Mouse (Mus musculus) monocyte, adult 2 months (primary cell): Measurements from ENCODE around the gene Rptor.

Source experiments
- DNase-seq, 2 experiments: peaks; one replicate each; pipeline ENCODE4 v3.0.0; 2022; ENCODE audit warnings: low spot score in 2 of 2, low read depth in 1 of 2

Rptor gene

DNA sequence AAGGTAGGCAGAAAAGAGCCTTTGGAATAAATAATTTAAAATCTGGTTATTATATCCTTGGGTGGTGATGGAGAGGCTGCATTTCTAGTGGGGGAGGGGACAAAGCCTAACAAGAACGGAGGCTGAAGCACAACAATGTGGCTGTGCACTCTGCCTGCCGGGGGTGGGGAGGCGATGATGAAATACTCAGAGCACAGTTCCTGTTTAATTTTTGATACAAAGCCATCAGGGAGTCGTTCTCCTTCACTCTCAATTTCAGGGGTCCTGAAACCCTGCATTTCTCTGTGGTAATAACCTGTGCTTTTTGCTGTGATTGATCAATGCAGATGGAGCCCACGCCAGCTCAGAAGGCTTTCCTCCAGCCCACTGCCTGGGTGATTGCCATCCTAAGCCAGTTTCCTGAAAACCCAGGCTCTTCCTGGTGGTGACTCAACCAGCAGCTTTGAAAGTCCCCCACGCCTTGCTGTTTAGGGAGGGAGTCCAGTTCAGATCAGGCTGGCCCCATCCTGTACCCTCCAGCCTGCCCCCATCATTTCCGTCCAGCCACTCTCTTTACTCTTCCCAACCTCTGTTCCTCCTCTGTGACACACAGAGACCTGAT is 204.8 kb downstream of the Rptor start:
- DNase-seq = peak; percentile 34 to 55

DNA sequence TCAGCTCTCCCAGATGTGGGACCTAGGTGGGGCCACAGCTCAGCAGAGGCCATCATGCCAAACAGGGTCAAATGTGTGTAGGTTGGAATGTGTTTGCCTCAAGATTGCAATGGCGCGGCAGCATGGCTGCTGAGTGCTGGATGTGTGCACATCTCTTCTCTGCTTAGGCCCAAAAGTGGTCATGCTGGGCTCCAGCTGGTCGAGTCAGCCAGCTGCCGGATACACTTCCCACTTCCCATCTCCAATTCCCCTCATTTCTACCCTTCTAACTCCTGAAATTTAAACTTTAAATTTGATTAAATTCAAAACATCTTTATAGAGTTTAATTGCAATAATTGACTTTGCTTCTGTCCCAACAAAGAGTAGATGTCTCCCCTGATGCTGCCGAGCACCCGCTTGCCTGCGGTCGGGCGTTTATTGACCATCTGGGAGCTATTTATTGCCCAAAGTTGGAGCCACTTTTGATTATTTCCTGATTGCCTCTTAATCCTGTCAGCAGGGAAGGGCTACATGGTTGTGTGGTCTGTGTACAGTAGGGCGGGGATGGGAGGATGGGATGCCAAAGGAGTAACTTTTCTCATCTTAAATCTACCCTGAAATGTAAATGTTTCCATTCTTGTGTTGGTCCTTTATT is 206.1 kb downstream of the Rptor start:
- no peak for DNase-seq

DNA sequence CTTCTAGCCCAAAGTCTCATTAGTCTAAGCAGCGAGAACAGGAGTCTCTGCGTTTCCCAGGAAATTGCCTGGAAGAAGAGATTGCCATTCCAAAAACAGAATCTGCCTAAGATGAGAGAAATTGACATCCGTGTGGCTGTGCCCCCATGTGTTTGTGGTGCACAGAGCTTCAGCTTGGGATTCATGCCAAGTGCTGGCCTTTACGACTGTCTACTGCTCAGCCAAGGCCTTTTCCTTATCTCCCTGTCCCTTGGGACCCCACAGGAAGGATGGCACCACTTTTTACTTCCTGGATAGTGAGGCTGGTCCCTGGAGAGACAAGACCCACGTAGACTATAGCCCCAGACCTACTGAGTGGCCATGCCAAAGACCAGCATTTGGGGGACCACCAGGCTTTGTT is 206.6 kb downstream of the Rptor start:
- DNase-seq = no peak

DNA sequence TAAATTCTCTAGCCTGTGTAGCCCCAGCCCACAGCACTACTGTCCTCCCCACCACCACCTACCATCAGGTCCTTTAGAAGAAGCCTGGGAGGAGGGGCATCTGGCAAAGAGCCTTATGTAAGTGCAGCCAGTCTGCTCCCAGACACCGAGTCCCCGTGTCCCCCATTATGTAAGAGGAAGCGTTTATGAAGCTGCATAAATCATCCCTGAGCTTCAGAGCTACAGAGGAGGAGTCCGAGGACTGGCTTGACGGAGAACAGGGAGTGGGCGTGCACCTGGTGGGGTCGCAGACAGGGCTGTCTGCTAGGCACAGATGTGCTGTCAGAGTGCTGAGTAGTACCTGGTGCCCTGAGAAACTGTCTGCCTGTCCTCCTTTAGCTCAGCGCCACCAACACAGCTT is 208.3 kb downstream of the Rptor start:
- no peak for DNase-seq

DNA sequence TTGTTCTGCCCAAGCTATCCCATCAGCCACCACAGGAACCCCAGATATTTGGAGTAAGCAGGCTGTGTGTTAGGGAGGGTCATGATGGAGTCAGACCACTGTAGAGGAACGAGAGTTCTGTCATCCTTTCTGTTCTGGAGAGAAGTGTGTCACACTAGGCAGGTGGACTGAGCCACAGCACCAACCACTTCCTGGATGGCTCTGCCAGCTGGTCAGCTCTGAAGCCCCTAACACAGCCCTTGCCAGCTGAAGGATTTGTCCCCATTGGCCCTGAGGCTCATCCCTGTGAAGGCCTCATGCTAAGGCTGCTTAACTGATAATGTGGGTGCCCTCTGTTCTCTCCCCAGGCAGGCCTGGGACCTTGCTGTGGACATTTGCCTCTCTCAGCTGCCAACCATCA is 208.9 kb downstream of the Rptor start:
- DNase-seq = no peak

DNA sequence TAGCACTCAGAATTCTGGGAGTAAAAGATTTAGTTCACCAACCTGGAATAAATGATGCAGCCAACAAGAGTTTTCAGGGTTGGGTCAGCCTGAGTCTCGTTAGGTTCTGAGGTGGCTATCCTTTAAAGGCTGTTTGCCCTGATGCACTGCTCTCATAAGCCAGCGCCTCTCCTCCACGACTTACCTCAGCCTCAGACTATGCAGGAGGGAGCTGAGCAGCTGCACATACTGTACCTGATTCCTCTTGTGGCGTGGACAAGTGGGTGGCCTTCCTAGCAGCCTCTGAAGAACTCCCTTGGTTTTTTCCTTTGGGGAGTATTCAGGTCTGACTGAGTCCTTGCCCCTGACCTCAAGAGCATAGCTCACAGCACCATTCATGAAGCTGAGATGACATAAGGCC is 209.4 kb downstream of the Rptor start:
- no peak for DNase-seq

DNA sequence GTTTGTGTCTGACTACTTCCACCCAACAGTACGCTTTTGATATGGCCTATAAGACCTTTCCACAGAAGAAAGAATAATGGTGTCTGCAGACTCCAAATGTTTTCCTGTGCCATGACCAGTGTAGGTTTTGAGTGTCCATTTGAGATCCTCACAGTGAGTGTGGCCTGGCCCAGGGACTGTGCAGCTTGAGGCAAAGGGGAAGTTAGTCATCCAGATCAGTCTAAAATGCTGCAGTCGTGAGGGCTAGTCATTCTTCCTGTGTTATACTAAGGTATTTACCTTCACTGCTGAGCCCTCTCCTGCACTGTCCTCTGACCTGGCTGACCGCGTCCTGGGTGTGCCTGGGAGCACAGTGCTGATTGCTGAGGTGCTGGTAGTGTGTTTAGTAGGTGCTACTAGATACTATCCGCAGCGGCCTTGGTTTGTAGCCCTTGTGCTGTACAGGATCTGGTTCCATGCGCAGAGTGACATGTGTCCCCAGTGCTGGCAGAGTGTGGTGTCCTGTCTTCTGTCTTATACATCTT is 211.4 kb downstream of the Rptor start:
- no peak for DNase-seq

DNA sequence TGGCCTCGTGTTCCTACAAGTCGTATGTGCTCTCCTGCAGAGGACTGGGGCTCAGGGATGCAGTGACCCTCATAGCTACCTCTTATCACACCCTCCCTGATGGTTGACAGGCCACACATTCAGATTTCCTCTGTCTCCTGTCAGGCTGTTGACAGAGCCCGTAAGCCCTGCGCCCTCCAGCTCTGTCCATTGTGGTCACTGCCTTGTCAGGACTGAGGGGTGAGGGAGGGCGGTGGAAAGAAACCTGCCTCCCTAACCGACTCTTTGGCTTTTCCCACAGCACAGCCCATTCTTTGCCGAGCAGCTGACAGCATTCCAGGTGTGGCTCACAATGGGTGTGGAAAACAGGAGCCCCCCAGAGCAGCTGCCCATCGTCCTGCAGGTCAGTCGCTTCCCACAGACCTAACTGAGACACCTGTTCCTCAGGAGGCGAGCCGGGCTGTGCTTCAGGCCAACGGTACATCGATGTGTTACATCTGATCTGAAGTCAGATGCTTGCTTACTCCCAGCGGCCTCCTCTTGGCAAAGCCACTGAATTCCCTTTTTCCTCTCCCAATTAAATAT is 214.2 kb downstream of the Rptor start:
- DNase-seq = no peak

DNA sequence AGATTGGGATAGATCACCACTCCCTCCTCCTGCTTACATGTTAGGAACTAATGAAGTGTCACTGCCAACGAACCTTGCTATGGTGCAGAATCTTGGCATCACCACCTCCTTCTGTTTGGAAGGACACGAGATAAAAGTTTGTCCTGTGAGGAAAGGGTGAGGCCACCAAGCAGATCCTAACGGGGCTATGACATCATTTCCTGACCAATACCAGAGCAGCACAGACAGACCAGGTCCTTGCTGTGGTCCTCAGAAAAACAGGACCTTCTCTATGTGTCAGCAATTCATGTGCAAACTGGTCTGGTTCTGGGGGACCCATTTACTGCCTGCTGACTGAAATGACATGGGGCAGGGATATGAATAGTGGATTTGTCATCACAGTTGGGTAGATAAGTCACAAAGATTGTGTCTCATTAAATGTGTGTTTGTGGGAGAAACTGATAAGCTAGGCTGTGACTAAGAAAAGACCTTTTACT is 214.7 kb downstream of the Rptor start:
- no peak for DNase-seq

DNA sequence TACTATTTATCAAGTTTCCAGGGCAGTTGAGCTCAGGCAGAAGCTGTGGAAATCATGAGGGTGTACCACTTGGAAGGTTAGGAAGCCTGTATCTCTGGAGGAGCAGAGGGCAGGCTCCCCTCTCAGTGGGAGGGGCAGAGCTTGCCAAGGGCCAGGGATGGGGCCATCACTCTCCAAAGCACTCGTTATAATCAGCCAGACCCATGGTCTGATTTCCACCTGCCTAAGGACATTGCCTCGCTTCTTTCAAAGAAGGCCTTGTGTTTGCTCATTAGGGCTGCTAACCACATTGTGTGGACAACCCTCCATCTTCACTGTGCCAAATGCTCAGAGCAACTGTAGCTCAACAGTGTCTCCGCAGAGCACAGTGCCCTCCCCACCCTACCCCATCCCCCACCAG is 215.2 kb downstream of the Rptor start:
- DNase-seq = no peak

DNA sequence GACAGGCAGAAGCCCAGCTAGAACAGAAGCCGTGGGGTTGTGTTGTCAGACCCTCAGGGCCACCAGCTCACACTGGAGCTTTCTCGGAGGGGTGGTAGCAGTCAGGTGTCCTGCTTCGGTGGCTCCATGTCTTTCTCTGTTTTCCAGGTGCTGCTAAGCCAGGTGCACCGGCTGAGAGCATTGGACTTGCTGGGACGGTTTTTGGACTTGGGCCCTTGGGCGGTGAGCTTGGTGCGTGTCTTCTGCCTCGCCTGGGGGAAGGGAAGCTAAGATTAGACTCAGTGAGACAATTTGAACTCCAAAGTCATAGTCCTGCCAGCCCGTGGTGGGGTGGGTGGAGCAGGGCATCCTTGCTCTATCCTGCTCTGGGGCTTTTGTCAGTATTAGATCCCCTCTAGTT is 218.8 kb downstream of the Rptor start:
- no peak for DNase-seq

DNA sequence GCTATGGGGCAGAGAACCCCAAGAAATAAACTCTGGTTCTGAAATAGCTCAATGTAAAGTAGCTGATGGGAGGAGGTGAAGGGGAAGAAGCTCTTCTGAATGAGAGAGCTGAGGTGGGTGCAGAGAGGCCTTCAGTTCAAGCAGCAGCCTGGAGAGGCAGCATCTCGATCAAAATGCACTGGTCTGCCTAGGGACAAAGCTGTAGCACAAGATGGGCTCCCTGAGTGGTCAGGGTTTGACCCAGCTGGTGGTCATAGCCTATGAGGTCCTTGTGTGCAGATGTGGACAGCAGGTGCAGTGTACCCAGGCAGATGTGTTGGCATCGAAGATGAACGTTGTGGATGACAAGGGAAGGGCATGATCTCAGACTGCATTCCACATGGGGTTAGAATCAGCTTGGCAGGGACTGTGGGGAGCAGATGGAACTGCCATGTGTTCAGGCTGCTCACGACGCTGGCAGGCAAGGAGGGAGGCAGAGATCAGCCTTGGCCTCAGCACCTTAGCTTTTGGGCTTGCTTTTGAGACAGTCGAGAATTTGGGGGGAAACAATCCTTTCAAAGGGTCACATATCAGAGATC is 221.5 kb downstream of the Rptor start:
- no peak for DNase-seq

DNA sequence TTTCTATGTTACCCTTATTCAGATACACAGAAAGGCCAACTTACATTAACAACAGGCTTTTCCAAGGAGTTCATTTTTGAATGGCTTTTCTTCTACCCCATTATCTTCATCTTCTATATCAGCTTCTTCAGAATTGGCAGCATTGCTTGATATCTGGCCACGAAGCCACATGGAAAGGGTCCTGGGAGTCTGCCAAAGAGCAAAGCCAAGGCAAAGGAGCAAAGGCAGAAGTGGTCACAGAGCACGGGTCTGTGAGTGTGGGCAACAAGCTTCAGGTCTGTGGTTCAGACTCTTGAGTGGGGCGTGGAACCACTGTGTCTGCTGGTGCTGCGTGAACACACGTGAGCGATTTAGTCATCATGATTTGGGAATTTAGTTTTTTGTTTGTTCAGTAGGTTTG is 223.1 kb downstream of the Rptor start:
- no peak for DNase-seq

DNA sequence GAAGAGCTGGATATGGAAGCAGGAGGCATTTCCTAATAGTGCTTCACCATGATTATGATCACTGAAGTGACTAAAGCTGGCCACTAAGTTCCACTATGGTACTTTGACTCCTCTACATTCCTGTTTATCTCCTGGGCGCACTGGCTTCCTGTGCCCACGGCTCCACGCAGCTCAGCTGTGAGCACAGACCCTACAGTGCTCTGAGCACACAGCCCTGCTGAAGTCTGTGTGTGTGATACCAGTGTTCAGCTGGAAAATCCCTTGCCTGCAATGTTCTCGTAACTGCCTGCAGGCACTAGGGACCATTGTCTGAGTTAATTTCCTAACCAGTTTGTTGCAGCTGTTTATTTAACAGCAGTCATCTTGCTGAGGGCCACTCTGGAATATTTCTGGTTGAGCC is 223.5 kb downstream of the Rptor start:
- DNase-seq = no peak

DNA sequence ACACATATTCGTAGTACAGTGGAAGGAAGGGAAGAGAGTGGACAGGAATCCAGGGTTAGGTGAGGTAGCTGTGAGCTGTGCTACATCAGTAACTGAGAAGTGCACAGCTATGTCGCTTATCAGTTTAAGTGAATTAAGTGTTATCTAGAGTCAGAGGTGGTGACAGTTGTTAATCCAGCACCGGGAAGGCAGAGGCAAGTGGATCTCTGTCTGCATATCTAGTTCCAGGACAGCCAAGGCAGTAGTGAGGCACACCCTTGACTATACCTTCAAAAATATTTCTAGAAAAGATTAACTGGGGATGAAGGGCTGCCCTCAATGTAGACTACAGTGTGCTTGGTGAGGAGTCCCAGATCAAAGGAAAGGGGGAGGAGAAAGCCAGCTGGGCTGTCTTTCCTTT is 226.4 kb downstream of the Rptor start:
- no peak for DNase-seq

DNA sequence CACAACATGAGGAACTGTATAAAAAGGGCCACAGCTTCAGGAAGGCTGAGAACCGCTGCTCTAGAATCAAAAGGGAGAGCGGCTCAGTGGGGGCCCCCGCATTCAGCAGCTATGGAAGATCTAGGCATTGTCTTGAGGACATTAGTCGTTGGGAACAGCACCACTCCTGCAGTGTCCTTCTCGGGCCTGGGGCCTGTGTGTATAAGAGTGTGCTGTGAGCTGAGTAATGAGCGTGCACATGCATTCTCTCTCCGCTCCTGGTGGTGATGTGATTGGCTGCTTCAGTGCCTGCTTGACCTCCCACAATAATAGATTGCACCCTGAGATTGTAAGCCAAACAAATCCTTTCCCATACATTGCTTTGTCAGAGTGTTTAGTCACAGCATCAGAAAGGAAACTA is 229.0 kb downstream of the Rptor start:
- no peak for DNase-seq

DNA sequence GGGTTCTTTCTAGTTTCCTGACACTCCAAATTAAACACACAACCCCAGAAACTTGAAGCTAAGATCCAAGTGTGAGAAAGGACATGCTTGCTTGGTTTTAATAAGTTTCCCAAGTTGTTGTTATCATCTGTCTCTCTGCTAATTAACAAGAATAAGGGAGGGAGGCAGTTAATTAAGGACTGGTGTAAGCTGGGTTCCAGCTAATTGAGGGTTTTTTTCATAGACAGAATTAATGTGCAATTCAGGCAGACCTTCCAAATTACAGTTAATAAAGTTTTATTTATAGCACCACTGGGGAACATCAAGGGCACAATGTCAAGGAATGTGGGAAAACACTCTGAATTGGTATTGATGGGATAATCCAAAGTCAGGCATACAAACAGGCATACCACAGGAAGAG is 230.6 kb downstream of the Rptor start:
- no peak for DNase-seq

DNA sequence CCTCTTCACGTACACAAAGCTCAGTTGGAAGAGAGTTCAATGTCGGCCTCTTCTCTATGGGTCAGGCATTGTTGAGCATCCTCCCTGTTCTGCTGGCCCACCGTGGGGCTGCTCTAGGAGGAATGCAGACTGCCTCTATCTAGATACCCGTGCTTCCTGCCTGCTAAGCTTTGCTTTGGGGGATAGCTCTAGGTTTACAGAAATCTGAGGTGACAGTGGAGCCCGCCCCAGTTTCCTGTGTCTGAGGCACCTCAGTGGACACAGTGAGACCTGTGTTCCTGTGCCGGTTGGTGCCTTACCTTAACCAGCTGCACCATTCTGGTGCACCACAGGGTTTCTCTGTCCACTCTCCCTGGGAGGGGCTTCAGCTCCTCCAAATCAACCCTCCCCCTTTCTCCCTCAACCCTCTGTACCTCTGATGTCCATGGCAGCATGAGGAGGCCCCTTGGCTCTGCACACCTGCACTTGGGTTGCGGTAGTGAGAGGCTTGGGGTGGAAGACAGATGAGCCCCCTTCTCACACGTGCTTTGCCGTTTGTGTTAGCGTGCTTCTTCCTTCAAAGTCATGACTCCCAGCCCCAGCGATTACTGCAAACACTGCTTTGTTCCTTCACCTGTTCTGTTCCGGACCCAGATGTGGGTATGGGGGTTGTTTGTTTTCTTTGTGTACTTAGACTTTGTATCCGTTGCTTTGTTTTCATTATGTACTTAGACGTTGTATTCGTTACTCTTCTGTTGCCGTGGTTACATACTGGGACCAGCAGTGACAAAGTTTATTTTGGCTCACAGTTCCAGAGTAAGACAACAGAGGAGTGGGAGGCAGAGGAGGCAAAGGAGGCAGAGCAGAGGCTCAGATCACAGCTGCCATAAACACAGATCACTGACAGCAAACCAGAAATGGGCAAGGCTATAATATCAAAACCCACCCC is 231.4 kb downstream of the Rptor start:
- no peak for DNase-seq

DNA sequence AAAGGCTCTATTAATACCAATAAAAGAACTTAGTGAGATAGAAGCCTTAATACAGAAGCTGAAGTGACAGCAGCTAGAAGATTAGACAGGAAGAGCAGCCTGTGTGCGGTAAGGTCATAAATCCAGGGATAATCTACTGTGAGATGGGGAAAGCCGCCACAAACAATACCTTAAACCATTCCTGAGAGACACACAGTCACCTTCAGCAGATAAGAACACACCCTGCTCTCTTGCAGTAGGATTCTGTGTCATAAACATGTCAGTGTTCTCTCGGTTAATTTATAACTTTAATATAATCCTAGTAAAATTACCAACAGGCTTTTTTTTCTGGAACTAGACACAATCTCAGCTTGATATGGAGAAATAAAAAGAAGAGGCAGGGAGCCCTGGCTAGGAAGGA is 233.6 kb downstream of the Rptor start:
- no peak for DNase-seq

DNA sequence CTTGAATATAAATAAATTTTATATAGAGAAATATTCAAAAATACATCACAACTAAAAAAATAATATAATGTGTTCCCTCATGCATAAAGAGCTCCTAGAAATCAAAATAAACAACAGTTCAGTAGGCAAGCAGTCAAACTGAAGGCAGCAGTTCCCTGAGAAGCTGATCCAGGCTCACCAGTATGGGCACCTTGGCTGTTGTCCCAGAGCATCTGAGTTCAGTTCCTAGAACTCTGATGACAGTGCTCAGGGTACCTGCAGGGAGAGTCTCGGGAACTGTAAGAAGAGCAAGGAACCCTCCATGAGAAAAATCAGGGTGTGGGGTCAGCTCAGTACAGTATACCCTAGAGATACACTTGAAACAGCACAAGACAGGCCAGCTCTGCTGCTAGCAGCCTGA is 235.1 kb downstream of the Rptor start:
- no peak for DNase-seq
